Mouse (Mus musculus): Measurements from ENCODE around the gene Smco1.
A peak's percentile ranks its signal among the peaks of the same experiment; 100 is the strongest.

Smco1 gene

GRCm38 (mm10) chr16:32312386-32312785 is 41.1 kb downstream of the Smco1 start:
- peak; percentile 61 for DNase-seq (ENCODE audit: low spot score)

GRCm38 (mm10) chr16:32312859-32313258 is 41.6 kb downstream of the Smco1 start:
- DNase-seq (ENCODE audit: low spot score), result no peak

- no peak for DNase-seq (ENCODE audit: low spot score)
Observed at GRCm38 (mm10) chr16:32316601-32317000, 45.3 kb downstream of the Smco1 start.

GRCm38 (mm10) chr16:32323953-32324352 is 52.7 kb downstream of the Smco1 start:
- no peak for DNase-seq (ENCODE audit: low spot score)
